Mouse (Mus musculus) adrenal gland, adult 2 months (tissue): ENCODE measurements around the gene Spef1. TPM values are rescaled to one million over a fixed set of nuclear protein-coding genes. Genes with fewer than 3 reads are reported as not detected.
"Not testable (repeated sequence)": the region's sequence is repeated elsewhere in the genome, so short reads cannot be mapped to it uniquely, and the experiment has no call there.

Source experiments
- DNase-seq: peaks from one replicate; pipeline ENCODE4 v3.0.0; 2021
- long read RNA-seq: library from polyadenylated mRNA; stranded (forward); transcript quantifications from one replicate; pipeline ENCODE4 v2.0.0, GENCODE M21; 2021
- polyA plus RNA-seq: library from polyadenylated mRNA; depleted of rRNA; stranded (reverse); fragments of >200 nt; gene quantifications from 2 replicates; pipeline ENCODE4 v1.2.3, GENCODE M21; 2012; rRNA removed
- total RNA-seq, 2 experiments: library from RNA; stranded (reverse); gene quantifications; 2 replicates each; pipeline ENCODE4 v1.2.3; 2021

Gene Spef1
- total RNA-seq (1 to 10 TPM; 4.3 to 5.4 TPM), polyA plus RNA-seq (4.8 and 5.3 TPM in 2 replicates)
- long read RNA-seq, partial matches to known transcripts: 1 of 2 reads
- long read RNA-seq, other reads (novel, unspliced or antisense): 0 of 2 reads

GRCm38 (mm10) chr2:131186771-131187601 lies at the start of gene Spef1, which contains the start of gene Cdc25b:
TSS of gene Spef1 (minus strand) at chr2:131187282.
TSS of gene Cdc25b (plus strand) at chr2:131186949.
- DNase-seq: peak; percentile 91

DNA sequence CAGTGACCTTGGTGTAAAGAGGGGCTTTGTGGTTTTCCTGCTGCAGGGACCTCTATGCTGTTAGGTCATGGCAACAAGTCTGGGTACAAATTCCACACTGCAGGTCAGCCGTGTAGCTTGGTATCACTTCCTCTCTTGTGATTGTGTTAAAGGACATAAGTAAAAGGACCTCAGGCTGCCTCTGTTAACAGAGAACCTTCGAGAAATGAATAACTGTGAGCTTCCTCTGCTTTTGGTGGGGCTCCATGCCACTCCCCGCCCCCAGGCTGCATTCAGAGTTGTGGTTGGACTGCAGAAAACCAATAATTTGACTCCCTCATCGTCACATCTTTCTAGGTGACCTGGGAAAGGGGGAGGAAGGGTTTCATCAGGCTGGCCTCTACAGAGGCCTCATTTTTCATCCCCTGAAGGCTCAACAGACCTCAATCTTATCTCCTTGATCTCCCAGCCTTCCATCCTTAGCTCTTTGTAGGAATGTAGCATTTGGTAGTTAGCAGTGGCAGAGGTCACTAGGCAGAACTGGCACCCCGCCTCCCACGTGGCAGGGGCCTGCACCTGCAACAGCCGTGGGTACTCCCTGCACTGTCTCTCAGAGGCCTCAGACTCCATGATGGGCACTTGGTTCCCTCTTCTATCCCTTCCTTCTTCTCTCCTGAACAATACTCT lies 48.0 kb upstream of the Spef1 start:
- DNase-seq: peak; percentile 24

GRCm38 (mm10) chr2:131234127-131234650 lies 47.1 kb upstream of the Spef1 start:
- no peak for DNase-seq

DNA sequence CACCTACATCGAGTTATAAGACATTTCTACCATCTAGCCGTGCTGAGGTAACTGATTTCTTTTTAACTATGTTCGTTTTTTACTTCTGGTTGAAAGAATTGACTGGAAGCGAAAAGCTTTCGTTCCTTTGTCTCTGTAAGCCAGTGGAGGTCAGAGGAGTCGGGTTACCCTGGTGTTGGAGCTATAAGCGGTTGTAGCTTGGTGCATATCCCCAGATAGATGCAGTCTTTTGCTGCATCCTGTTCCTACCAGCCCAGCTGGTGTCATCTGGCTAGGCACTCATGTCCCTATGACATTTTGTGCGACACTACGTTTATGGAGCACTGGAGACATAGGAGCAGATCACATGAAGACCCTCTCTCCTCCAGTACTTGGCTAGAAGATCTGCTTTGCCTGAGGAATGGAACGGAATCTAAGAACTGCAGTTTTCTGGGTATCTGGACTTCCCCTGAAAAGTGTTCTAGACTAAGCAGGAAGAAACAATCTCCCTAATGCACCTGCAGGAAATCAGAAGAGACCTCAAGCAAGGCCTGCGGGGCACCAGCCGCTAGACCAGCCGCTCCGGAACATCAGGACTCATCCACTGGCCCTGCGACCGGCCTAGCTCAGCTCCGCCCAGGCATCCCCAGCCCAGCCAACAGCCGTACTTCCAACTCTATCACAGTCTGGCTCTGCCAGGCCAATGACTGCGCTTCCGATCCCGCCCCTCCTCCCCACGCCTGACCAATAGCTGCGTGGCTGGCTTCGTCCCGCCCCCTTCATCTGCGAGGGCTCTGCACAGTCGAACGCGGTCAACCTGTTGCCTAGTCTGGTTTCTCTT lies 46.4 kb upstream of the Spef1 start, which contains the start of gene Mavs:
Mavs (plus strand) TSS at position 757 of the 820 bp plus-strand sequence.
- DNase-seq: peak; percentile 98

DNA sequence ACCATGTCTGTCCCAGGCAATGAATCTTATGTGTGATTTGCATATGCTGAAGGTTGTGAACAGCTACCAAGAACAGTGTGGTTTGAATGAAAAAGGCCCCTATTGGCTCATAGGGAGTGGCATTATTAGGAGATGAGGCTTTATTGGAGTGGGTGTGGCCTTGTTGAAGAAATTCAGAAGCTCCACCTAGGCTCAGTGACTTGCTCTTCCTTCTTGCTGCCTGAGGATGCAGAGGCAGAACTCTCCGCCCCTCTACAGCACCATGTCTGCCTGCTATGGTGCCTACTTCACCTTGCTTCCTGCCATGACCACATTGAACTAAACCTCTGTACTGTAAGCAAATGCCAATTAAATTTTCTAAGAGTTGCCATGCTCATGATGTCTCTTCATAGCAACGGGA lies 45.5 kb upstream of the Spef1 start:
- DNase-seq: no peak

GRCm38 (mm10) chr2:131227243-131227642 lies 40.2 kb upstream of the Spef1 start:
- DNase-seq: no peak

DNA sequence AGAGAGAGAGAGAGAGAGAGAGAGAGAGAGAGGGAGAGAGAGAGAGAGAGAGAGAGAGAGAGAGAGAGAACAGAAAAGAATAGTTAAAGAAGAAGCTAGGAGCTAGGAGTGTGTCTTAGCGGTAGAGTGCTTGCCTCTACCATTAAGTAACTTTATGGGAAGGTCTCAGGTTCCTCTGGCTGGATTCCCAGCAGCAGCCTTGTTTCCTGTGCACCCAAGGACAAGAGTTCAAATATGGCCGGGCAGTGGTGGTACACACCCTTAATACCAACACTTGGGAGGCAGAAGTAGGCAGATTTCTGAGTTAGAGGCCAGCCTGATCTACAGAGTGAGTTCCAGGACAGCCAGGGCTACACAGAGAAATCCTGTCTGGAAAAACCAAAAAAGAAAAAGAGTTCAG lies 39.6 kb upstream of the Spef1 start:
- not testable (repeated sequence) for DNase-seq

GRCm38 (mm10) chr2:131225178-131225577 lies 38.1 kb upstream of the Spef1 start:
- no peak for DNase-seq

DNA sequence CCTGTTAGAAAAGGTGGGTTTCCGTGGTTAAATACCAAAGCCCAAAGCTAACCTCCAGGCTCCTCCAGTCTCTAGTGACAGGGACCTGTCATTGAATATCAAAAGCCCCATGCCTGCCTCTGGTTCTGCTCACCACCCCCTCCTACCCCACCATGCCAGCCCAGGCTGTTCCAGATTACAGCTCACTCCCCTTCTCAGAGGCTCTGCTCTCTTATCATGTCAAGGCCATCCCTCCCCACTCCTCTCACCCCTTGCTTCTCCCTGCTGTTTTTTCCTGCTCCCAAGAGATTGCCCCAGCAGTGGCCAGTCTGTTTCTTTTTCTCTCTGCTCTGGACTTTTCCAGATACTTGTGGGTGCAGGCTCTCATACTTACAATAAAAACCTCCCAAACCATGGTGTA lies 36.5 kb upstream of the Spef1 start:
- DNase-seq: peak; percentile 43

DNA sequence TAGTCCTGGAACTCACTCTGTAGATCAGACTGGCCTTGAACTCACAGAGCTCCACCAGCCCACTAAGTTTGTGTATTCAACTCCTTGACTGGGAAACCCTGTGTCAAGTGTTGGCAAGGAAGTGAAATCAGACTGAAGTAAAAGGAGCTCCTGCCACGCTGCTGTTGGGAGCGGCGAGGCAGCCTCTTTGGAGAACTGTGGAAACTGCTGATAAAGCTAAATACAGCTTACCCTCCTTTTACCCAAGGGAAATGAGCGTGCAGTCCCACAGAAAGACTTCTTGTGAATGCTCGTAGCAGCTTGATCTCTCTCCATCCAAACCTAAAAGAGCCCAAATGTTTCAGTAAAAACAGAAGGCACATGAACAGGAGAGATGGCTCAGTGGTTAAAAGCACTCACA lies 35.5 kb upstream of the Spef1 start:
- no peak for DNase-seq

DNA sequence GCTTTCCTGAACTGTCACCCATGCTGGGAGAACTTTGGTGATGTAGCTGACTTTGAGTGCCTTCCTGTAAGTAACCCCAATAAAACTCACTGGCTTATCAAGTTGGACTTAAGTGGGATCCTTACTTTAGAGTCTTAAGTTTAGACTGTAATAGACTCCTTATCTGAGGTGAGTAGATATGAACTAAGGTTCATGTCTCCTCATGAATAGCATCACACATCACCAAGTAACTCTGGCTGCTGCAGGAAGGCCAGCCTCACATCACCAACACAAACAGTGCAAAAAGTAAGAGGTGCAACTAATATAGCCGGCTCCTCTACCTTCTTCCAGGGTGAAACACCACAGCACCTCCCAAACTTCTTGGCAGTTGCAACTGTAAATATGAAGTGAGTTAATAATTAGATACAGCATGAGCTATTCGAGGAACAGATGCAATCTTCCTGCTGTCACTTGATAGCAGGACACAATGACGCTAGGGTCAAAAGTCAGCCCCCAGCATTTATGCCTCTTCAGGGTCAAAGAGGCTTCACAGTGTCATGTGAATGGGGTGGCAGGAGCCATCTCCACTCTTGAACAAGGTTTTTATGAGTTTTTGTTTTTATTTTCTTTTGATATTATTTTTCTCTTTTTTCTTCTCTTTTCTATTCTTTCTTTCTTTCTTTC lies 34.9 kb upstream of the Spef1 start:
- no peak for DNase-seq

- DNase-seq: no peak
Observed at GRCm38 (mm10) chr2:131220030-131220429, 32.9 kb upstream of the Spef1 start.

DNA sequence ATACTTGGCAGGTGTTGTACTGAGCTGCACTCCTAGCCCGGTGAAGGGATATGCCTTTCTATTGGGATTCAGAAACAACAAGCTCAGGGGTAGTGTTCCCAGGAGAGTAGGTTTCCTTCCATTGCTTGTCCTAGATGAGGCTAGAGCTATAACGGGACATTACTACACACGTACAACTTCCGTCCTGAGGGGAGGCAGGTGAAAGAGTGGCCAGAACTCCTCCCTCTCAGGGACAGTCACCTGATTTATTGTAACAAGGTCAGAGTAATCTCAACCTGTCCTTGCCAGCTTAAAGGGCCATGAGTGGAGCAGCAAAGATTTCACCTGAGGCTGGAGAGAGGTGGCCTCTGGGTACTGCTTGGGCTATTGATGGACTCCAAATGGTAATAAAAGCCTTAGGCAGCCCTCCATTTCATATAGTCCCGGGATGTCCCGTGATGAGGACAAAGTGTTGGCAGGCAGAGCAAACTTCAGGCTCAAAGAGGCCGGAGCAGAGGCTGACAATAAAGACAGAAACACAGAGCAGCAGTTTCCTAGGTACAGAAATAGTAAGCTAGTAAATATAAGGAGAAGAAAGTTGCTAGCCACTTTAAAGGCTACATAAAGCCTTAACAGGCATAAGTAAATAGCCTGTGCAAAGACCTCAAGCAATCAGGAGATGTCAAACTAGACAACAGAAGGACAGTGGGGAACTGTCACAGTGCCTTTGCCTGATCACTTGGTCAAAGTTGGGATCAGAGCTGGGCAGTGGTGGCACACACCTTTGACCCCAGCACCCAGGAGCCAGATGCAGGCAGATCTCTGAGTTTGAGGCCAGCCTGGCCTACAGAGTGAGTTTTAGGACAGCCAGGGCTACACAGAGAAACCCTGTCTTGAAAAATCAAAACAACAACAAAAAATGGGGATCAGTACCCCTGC lies 29.1 kb upstream of the Spef1 start:
- peak; percentile 63 for DNase-seq

GRCm38 (mm10) chr2:131213773-131214172 lies 26.7 kb upstream of the Spef1 start:
- DNase-seq: no peak

DNA sequence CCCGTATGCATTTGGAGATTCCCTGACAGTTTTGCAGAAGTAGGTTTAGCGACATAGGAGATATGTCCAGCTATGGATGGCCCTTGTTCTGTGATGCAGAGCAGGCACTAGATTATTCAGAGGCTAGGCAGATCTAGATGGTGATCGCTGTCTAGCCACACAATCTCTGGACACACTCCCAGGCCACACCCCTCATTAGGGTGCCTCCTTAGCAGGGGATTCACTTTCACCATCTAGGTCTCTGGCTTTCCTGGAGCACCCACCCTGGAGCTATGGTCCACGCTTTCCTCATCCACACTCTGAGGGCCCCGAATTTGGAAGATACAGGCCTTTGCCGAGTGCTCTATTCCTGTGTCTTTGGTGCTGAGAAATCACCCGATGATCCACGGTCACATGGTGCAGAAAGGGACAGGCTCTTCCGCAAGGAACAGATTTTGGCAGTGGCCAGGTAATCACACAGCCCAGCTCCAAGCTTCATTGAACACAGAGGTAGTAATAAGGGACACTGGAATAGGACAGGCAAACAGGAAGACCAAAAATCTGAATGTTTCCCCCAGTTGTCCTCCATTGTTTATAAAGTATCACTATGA lies 24.0 kb upstream of the Spef1 start:
- DNase-seq: peak; percentile 62

GRCm38 (mm10) chr2:131209969-131210792 lies 23.1 kb upstream of the Spef1 start:
- peak; percentile 97 for DNase-seq

- DNase-seq: no peak
Observed at GRCm38 (mm10) chr2:131209125-131209795, 22.2 kb upstream of the Spef1 start.

DNA sequence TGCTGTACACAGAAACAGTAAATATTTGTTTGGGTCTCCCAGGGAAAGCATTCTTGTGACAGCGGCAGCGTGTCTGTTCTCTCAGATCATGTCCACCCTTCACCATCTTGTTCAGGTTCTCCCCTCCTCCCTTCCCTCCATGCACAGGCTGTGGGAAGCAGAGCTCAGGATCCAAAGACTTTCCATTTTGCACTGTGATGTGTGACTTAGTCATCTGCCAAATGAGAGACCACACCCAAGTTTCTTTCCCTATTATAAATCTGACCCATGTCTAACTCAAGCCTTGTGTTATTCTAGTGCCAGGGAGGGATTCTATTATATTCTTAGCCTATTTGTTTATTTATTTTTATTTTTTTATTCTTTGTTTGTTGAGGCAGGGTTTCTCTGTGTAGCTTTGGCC lies 21.3 kb upstream of the Spef1 start:
- no peak for DNase-seq
